Mouse (Mus musculus): ENCODE results near the gene Sun1. TPM values are rescaled to one million over a fixed set of nuclear protein-coding genes. Genes with fewer than 3 reads are reported as not detected.

The Sun1 gene
- polyA plus RNA-seq, 1 experiment: 25.0 TPM

- 52% methylated on average over 11 of the region's 11 CpGs for WGBS
- DNase-seq (ENCODE audit: low read depth, low spot score): no peak
Measured at GRCm38 (mm10) chr5:139281373-139282112, 81.1 kb downstream of the Sun1 start.

GRCm38 (mm10) chr5:139282191-139282590 is 81.8 kb downstream of the Sun1 start:
- 5% methylated on average over 15 of the region's 15 CpGs for WGBS
- DNase-seq (ENCODE audit: low read depth, low spot score): no peak

GRCm38 (mm10) chr5:139283460-139284180 is 83.2 kb downstream of the Sun1 start:
- whole genome bisulfite sequencing: 95% methylated on average over 14 of the region's 14 CpGs
- DNase-seq (ENCODE audit: low read depth, low spot score): no peak

GRCm38 (mm10) chr5:139285383-139286067 is 85.1 kb downstream of the Sun1 start:
- WGBS: 27% methylated on average over 8 of the region's 8 CpGs
- no peak for DNase-seq (ENCODE audit: low read depth, low spot score)

- 69% methylated on average over 14 of the region's 14 CpGs for WGBS
- DNase-seq (ENCODE audit: low read depth, low spot score): no peak
Measured at GRCm38 (mm10) chr5:139286142-139286941, 85.9 kb downstream of the Sun1 start.

- WGBS: 86% methylated on average over 5 of the region's 5 CpGs
- DNase-seq (ENCODE audit: low read depth, low spot score): no peak
Measured at GRCm38 (mm10) chr5:139287099-139287498, 86.7 kb downstream of the Sun1 start.

GRCm38 (mm10) chr5:139287787-139288186 is 87.3 kb downstream of the Sun1 start:
- no peak for DNase-seq (ENCODE audit: low read depth, low spot score)
- 86% methylated on average over 4 of the region's 4 CpGs for WGBS

GRCm38 (mm10) chr5:139288591-139288990 is 88.2 kb downstream of the Sun1 start:
- 79% methylated on average over 4 of the region's 4 CpGs for WGBS
- DNase-seq (ENCODE audit: low read depth, low spot score): no peak

GRCm38 (mm10) chr5:139290467-139291259 is 90.2 kb downstream of the Sun1 start:
- DNase-seq (ENCODE audit: low read depth, low spot score): no peak
- 85% methylated on average over 12 of the region's 12 CpGs for WGBS

- WGBS: 79% methylated on average over 6 of the region's 6 CpGs
- no peak for DNase-seq (ENCODE audit: low read depth, low spot score)
Measured at GRCm38 (mm10) chr5:139291811-139292560, 91.5 kb downstream of the Sun1 start.

- DNase-seq (ENCODE audit: low read depth, low spot score): no peak
- 78% methylated on average over 2 of the region's 2 CpGs for WGBS
Measured at GRCm38 (mm10) chr5:139294089-139294488, 93.7 kb downstream of the Sun1 start.

GRCm38 (mm10) chr5:139297092-139297491 is 96.7 kb downstream of the Sun1 start:
- DNase-seq (ENCODE audit: low read depth, low spot score): peak; percentile 88
- WGBS: 36% methylated on average over 10 of the region's 10 CpGs

GRCm38 (mm10) chr5:139297745-139298144 is 97.3 kb downstream of the Sun1 start:
- 61% methylated on average over 5 of the region's 5 CpGs for WGBS
- DNase-seq (ENCODE audit: low read depth, low spot score): no peak

Other genes starting within 250 kb of the Sun1 start
- gene Pdgfa, start 203.3 kb upstream of the Sun1 start, polyA plus RNA-seq (2012; rRNA removed): 23.4 and 29.3 TPM in 2 replicates
- gene Prkar1b, start 50.6 kb upstream of the Sun1 start, polyA plus RNA-seq (2012; rRNA removed): 4.7 and 6.0 TPM in 2 replicates
- 9.7 and 13.3 TPM in 2 replicates for gene Dnaaf5, start 50.4 kb upstream of the Sun1 start, polyA plus RNA-seq (2012; rRNA removed)
- gene Get4, start 51.7 kb downstream of the Sun1 start, polyA plus RNA-seq (2012; rRNA removed): 66.2 and 87.5 TPM in 2 replicates
- gene Adap1, start 125.0 kb downstream of the Sun1 start, polyA plus RNA-seq (2012; rRNA removed): 132 and 167 TPM in 2 replicates
- gene Cox19, start 150.8 kb downstream of the Sun1 start, polyA plus RNA-seq (2012; rRNA removed): 98.4 and 111 TPM in 2 replicates
- 0.83 and 1.9 TPM in 2 replicates for gene Cyp2w1, start 152.0 kb downstream of the Sun1 start, polyA plus RNA-seq (2012; rRNA removed)
- 4.4 and 5.8 TPM in 2 replicates for gene Gpr146, start 177.1 kb downstream of the Sun1 start, polyA plus RNA-seq (2012; rRNA removed)
- gene C130050O18Rik, start 204.6 kb downstream of the Sun1 start, polyA plus RNA-seq (2012; rRNA removed): 2.9 and 4.6 TPM in 2 replicates
- gene Gper1, start 222.5 kb downstream of the Sun1 start, polyA plus RNA-seq (2012; rRNA removed): 0.93 and 1.7 TPM in 2 replicates

All from large intestine, adult 2 months (tissue).